Mouse (Mus musculus): Measurements from ENCODE around the gene Zbtb16. TPM values are rescaled to one million over a fixed set of nuclear protein-coding genes. Genes with fewer than 3 reads are reported as not detected.
A peak's percentile ranks its signal among the peaks of the same experiment; 100 is the strongest.

Zbtb16 gene
- total and polyA plus RNA-seq, 2 experiments from 2014 or later, result 6.8 to 13.5 TPM

GRCm38 (mm10) chr9:48605697-48606096 is 230.3 kb downstream of the Zbtb16 start:
- no peak for ATAC-seq
- Histone ChIP-seq H3K4me3 (ENCODE audit: low read length) (no peak overlapping the region), H3K27ac (no peak overlapping the region), H3K4me1 (ENCODE audit: insufficient read depth, low read length) (no peaks in the 10 kb centered on the region), H3K36me3 (ENCODE audit: insufficient read depth, low read length) (no peaks in the 10 kb centered on the region), H3K4me2 (ENCODE audit: low read depth, low read length) (no peak overlapping the region), H3K27me3 (ENCODE audit: insufficient read depth, low read length) (no peaks in the 10 kb centered on the region), H3K9me3 (ENCODE audit: low read length) (no peaks in the 10 kb centered on the region), H3K9ac (replicated peaks; ENCODE audit: low read length) (no peak overlapping the region)
- WGBS, result 92% methylated on average over 5 of the region's 5 CpGs
- DNase-seq (ENCODE audit: low spot score), result no peak
- TF ChIP-seq CTCF (IDR thresholded peaks at IDR 0.05; ENCODE audit: low read depth), result 0 out of 2 replicates have a peak, but pooled peaks have one; percentile 14

DNA sequence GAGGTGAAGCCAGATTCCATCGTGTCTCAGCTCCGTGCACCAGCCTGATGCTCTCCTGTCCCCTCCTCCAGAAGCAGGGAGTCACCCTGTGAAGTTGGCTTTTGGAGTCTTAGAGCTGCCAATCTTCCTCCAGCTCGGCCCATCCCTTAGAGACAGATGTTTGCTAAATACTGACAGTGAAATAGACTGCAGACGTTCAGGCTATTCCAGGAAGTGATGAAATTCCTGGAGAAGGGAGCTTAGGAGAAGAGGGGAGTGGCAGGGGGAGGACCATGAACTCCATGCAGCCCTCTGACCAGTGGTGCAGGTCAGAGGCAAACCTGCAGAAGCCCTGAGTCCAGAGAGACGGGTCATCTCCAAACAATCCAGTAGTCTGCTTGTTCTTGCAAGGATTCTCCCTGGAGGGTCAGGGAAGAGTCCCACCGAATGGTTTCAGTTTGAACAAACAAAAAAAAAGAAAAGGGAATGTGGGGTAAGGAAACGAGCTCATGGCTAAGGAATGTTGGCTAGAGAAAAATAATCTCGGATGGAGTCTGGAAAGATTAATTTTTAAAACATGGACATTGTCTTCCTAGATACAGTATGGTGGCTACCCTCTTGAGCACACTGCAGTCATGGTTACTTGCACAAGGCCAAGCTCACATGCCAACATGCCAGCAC is 231.0 kb downstream of the Zbtb16 start, which contains the start of gene Nnmt:
Gene Nnmt, minus strand, starts transcription at position 215 of the 660 bp plus-strand sequence.
- no peak within 1 kb of the TSS for H3K9ac ChIP-seq (replicated peaks; ENCODE audit: low read length)
- no peak within 1 kb of the TSS for H3K4me3 ChIP-seq (ENCODE audit: low read length)
- TF ChIP-seq CTCF (IDR thresholded peaks at IDR 0.05; ENCODE audit: low read depth), result no peak
- DNase-seq (ENCODE audit: low spot score) (no peak), ATAC-seq (no peak)
- no peaks in the 10 kb centered on the region for H3K9me3 ChIP-seq (ENCODE audit: low read length)
- no peaks in the 10 kb centered on the region for H3K27me3 ChIP-seq (ENCODE audit: insufficient read depth, low read length)
- no peaks in the 10 kb centered on the region for H3K4me1 ChIP-seq (ENCODE audit: insufficient read depth, low read length)
- H3K4me2 ChIP-seq (ENCODE audit: low read depth, low read length), result no peak within 1 kb of the TSS
- no peaks in the 10 kb centered on the region for H3K36me3 ChIP-seq (ENCODE audit: insufficient read depth, low read length)
- WGBS, result 51% methylated on average over 8 of the region's 8 CpGs
- no peak within 1 kb of the TSS for H3K27ac ChIP-seq

Other genes with a start within 250 kb of the Zbtb16 start
- gene Nnmt, start 231.1 kb downstream of the Zbtb16 start, total RNA-seq (2014; rRNA removed), result 0.50 TPM in 1 of 2 replicates, not detected in the other
- gene Nnmt, start 231.1 kb downstream of the Zbtb16 start, polyA plus RNA-seq (2015; fragmentation: Nextera tagmentation; extraction: Ambion mirVana), result 1.7 and 2.2 TPM in 2 replicates
- 3.4 and 4.7 TPM in 2 replicates for gene Htr3a, start 74.9 kb upstream of the Zbtb16 start, total RNA-seq (2014; rRNA removed)
- gene Htr3a, start 74.9 kb upstream of the Zbtb16 start, polyA plus RNA-seq (2015; fragmentation: Nextera tagmentation; extraction: Ambion mirVana), result 2.4 and 2.7 TPM in 2 replicates
- 0.16 TPM in 1 of 2 replicates, not detected in the other for gene Htr3b, start 128.8 kb upstream of the Zbtb16 start, total RNA-seq (2014; rRNA removed)
- gene Htr3b, start 128.8 kb upstream of the Zbtb16 start, polyA plus RNA-seq (2015; fragmentation: Nextera tagmentation; extraction: Ambion mirVana), result 0.19 and 0.25 TPM in 2 replicates
- gene Usp28, start 149.2 kb upstream of the Zbtb16 start, total RNA-seq (2014; rRNA removed), result 17.0 and 28.5 TPM in 2 replicates
- 16.0 and 18.4 TPM in 2 replicates for gene Usp28, start 149.2 kb upstream of the Zbtb16 start, polyA plus RNA-seq (2015; fragmentation: Nextera tagmentation; extraction: Ambion mirVana)
- 13.0 and 15.6 TPM in 2 replicates for gene Zw10, start 219.4 kb upstream of the Zbtb16 start, total RNA-seq (2014; rRNA removed)
- 17.6 and 18.7 TPM in 2 replicates for gene Zw10, start 219.4 kb upstream of the Zbtb16 start, polyA plus RNA-seq (2015; fragmentation: Nextera tagmentation; extraction: Ambion mirVana)
- gene Tmprss5, start 245.0 kb upstream of the Zbtb16 start, total RNA-seq (2014; rRNA removed), result 0.25 and 1.5 TPM in 2 replicates
- gene Tmprss5, start 245.0 kb upstream of the Zbtb16 start, polyA plus RNA-seq (2015; fragmentation: Nextera tagmentation; extraction: Ambion mirVana), result 0.86 and 0.98 TPM in 2 replicates

Measured in hindbrain, postnatal 0 days (tissue).